Mouse (Mus musculus): ENCODE measurements at regions not wholly inside any gene's neighbourhood (a gene's known extent, or its start where the extent isn't known, plus 50 kb on each side); places are given as distances from the start of the nearest gene placed in this dataset.

- TF ChIP-seq CTCF (IDR thresholded peaks at IDR 0.05; ENCODE audit: extremely low read depth, insufficient read depth, low read length) (no peak), POLR2A (IDR thresholded peaks at IDR 0.05; ENCODE audit: extremely low read depth, insufficient read depth, low read length) (no peak)
Measured at GRCm38 (mm10) chr10:19471349-19472040, 115.2 kb downstream of the Olig3 start.

Measured in cortical plate, adult 2 months (tissue).